Mouse (Mus musculus): ENCODE measurements around the gene Dcdc2b.

- TF ChIP-seq CTCF (IDR thresholded peaks at IDR 0.05; ENCODE audit: low read depth), result no peak
- TF ChIP-seq EP300 (IDR thresholded peaks at IDR 0.05; ENCODE audit: low read depth), result no peak
Measured at GRCm38 (mm10) chr4:129639221-129639620, 25.2 kb upstream of the Dcdc2b start.
